ENCODE assay signal across 21 mouse cellular contexts in genomic region chr2:168988056-168988455, GRCm38 (mm10). TPM values are rescaled to one million over a fixed set of nuclear protein-coding genes. Genes with fewer than 3 reads are reported as not detected.
A peak's percentile ranks its signal among the peaks of the same experiment; 100 is the strongest.
DNase-seq lines count a peak whose midpoint lies in the region; ATAC-seq and TF ChIP-seq lines count a peak whose summit lies in the region.
"Had no signal": no experiment of that assay in that cellular context is flagged by ENCODE, and none has a peak within 500 bp of the region (broad histone marks: within the 10 kb centered on the region; RNA-seq: fewer than 3 reads in every experiment).

No protein-coding gene starts in this region.

- no peak for ATAC-seq in stomach, postnatal 0 days (ENCODE audit: low FRiP score, low TSS enrichment)
- ATAC-seq: forebrain, embryonic 13.5 days; forebrain, postnatal 0 days; hindbrain, postnatal 0 days had no signal

- peak overlapping the region; percentile 21; the same call in 1 of the 2 replicates for H3K9ac ChIP-seq in ES-E14 (ENCODE audit: insufficient read depth, low read depth, low read length, poor library complexity, severe bottlenecking)
- H3K9ac ChIP-seq in stomach, postnatal 0 days (ENCODE audit: low read length): no peak overlapping the region
- H3K9ac ChIP-seq: embryonic facial prominence, embryonic 13.5 days; forebrain, embryonic 13.5 days; forebrain, postnatal 0 days; heart, embryonic 15.5 days; hindbrain, embryonic 13.5 days had no signal

- H3K9me3 ChIP-seq in E14TG2a.4 (ENCODE audit: low read length) (no peaks in the 10 kb centered on the region), ES-E14 (ENCODE audit: control insufficient read depth, insufficient read depth, low read depth, low read length) (no peaks in the 10 kb centered on the region)
- H3K9me3 ChIP-seq in stomach, postnatal 0 days (ENCODE audit: control insufficient read depth, low read length): no peaks in the 10 kb centered on the region
- H3K9me3 ChIP-seq: forebrain, embryonic 13.5 days; heart, embryonic 15.5 days; hindbrain, embryonic 13.5 days had no signal

- H3K27ac ChIP-seq in layer of hippocampus, adult 2 months: no peak overlapping the region
- no peak overlapping the region for H3K27ac ChIP-seq in ES-E14 (ENCODE audit: insufficient read depth, low read depth, low read length, poor library complexity, severe bottlenecking)
- H3K27ac ChIP-seq in stomach, postnatal 0 days (replicated peaks): no peak overlapping the region
- H3K27ac ChIP-seq: embryonic facial prominence, embryonic 13.5 days; forebrain, embryonic 13.5 days; heart, embryonic 15.5 days; hindbrain, embryonic 13.5 days; hindbrain, postnatal 0 days had no signal

- no peak for TF ChIP-seq EP300 in stomach, postnatal 0 days (optimal IDR thresholded peaks at IDR 0.05)

- DNase-seq in layer of hippocampus, adult 2 months (ENCODE audit: low spot score in 2 of 2): no peak
- no peak for DNase-seq in layer of hippocampus, postnatal 25 days (ENCODE audit: extremely low spot score in 1 of 2, low spot score in 1 of 2)
- no peak for DNase-seq in ES-E14 (ENCODE audit: low read depth, low spot score)
- DNase-seq in stomach, postnatal 0 days (ENCODE audit: low spot score): no peak
- DNase-seq in adrenal gland, postnatal 36 days: no peak
- DNase-seq in gastrocnemius, adult 18-20 months (ENCODE audit: low spot score): no peak
- DNase-seq: adrenal gland, postnatal 10 days; cerebellum, adult 11-12 months; cerebellum, adult 9-10 months; cerebellum, postnatal 25 days; forebrain, postnatal 0 days; gastrocnemius, postnatal 10 days; heart, adult 18-20 months; heart, postnatal 14 days had no signal

- in situ Hi-C loops in ES-E14 (cut with MboI; ENCODE audit: low sequenced_read_pairs in 2 of 2, unreplicated experiment in 2 of 2): no loop called here

- no peak overlapping the region for H3K4me3 ChIP-seq in layer of hippocampus, adult 2 months
- H3K4me3 ChIP-seq in E14TG2a.4 (replicated peaks; ENCODE audit: low read length) (peak overlapping the region; percentile 76), ES-E14 (ENCODE audit: insufficient read depth in 1 of 2, low read depth in 1 of 2, low read length in 2 of 2, poor library complexity in 1 of 2, severe bottlenecking in 1 of 2) (peak overlapping the region; percentile 58 to 73)
- H3K4me3 ChIP-seq in stomach, postnatal 0 days (ENCODE audit: low read depth, low read length): no peak overlapping the region
- H3K4me3 ChIP-seq: embryonic facial prominence, embryonic 13.5 days; forebrain, embryonic 13.5 days; heart, embryonic 15.5 days; hindbrain, embryonic 13.5 days had no signal

- 88% methylated on average over 1 of the region's 1 CpGs for WGBS in stomach, postnatal 0 days

- no peaks in the 10 kb centered on the region for H3K27me3 ChIP-seq in E14TG2a.4 (ENCODE audit: insufficient read depth, low read length)
- H3K27me3 ChIP-seq in stomach, postnatal 0 days (ENCODE audit: control insufficient read depth, insufficient read depth, low read length): no peaks in the 10 kb centered on the region
- H3K27me3 ChIP-seq: embryonic facial prominence, embryonic 13.5 days; heart, embryonic 15.5 days; hindbrain, embryonic 13.5 days had no signal

- H3K4me2 ChIP-seq in stomach, postnatal 0 days (replicated peaks; ENCODE audit: low read depth): no peak overlapping the region
- H3K4me2 ChIP-seq: embryonic facial prominence, embryonic 13.5 days; forebrain, embryonic 13.5 days; heart, embryonic 11.5 days; heart, embryonic 15.5 days; hindbrain, embryonic 13.5 days had no signal

- H3K4me1 ChIP-seq in E14TG2a.4 (replicated peaks; ENCODE audit: low read depth, low read length): peaks cover 64% of the 10 kb centered on the region
- H3K4me1 ChIP-seq in ES-E14 (ENCODE audit: control insufficient read depth in 2 of 2, insufficient read depth in 2 of 2, low read length in 2 of 2, poor library complexity in 1 of 2): peaks cover 2 to 10% of the 10 kb centered on the region in 2 experiments; a peak in 1 of 4 replicates
- no peaks in the 10 kb centered on the region for H3K4me1 ChIP-seq in stomach, postnatal 0 days (replicated peaks; ENCODE audit: control insufficient read depth, insufficient read depth)
- H3K4me1 ChIP-seq: embryonic facial prominence, embryonic 13.5 days; heart, embryonic 15.5 days had no signal

- TF ChIP-seq CTCF in layer of hippocampus, adult 2 months (conservative IDR thresholded peaks at IDR 0.05): peak; percentile 40
- TF ChIP-seq CTCF in E14TG2a.4 (conservative IDR thresholded peaks at IDR 0.05; ENCODE audit: low read length): peak; percentile 42
- TF ChIP-seq CTCF in stomach, postnatal 0 days (IDR thresholded peaks at IDR 0.05; ENCODE audit: low read depth): peak; percentile 37

- H3K36me3 ChIP-seq in E14TG2a.4 (ENCODE audit: insufficient read depth, low read length) (peaks cover 61% of the 10 kb centered on the region), ES-E14 (ENCODE audit: control insufficient read depth, insufficient read depth, low read length, poor library complexity, severe bottlenecking) (peaks cover 10% of the 10 kb centered on the region)
- no peaks in the 10 kb centered on the region for H3K36me3 ChIP-seq in stomach, postnatal 0 days (ENCODE audit: control insufficient read depth, insufficient read depth, low read length)
- H3K36me3 ChIP-seq: embryonic facial prominence, embryonic 13.5 days; heart, embryonic 15.5 days; hindbrain, embryonic 13.5 days had no signal

TF ChIP-seq in ES-E14, 5 proteins besides CTCF, POLR2A, EP300 and RAD21:
- TF ChIP-seq CHD2 (IDR thresholded peaks at IDR 0.05; ENCODE audit: low read depth, low read length) (no peak), ZNF384 (IDR thresholded peaks at IDR 0.05; ENCODE audit: low read depth, low read length) (no peak), HCFC1 (IDR thresholded peaks at IDR 0.05; ENCODE audit: borderline replicate concordance, insufficient read depth, low read length) (no peak), MAFK (IDR thresholded peaks at IDR 0.05; ENCODE audit: insufficient read depth, low read depth, low read length) (no peak), ZC3H11A (IDR thresholded peaks at IDR 0.05; ENCODE audit: borderline replicate concordance, low read depth, low read length) (no peak)

RNA-seq across cellular contexts. Expression of gene Zfp64, which starts 32.7 kb away (rescaled TPM):
- 10 to 100 TPM; 17.0 to 17.6 TPM for total RNA-seq in layer of hippocampus, adult 2 months (2021)
- 10 to 100 TPM; 17.3 to 19.0 TPM for total RNA-seq in layer of hippocampus, postnatal 25 days (2021)
- total RNA-seq in ES-E14 (2012; rRNA removed): 54.4 and 57.3 TPM in 2 replicates
- polyA plus RNA-seq in stomach, postnatal 0 days (2015; fragmentation: Nextera tagmentation; extraction: Ambion mirVana): 28.0 and 29.8 TPM in 2 replicates
- 10 to 100 TPM; 16.9 to 18.4 TPM for total RNA-seq in adrenal gland, postnatal 36 days (2021)
- total RNA-seq in gastrocnemius, adult 18-20 months (2021): 1 to 10 TPM; 7.4 to 7.6 TPM

Comparison
In these comparisons a context has a peak if more than half of its experiments do, and no peak if none do; other contexts are left out.
1. H3K4me3 ChIP-seq: peak in E14TG2a.4 (single experiment) and ES-E14 (2 of 2); none in layer of hippocampus, adult 2 months (single experiment) and stomach, postnatal 0 days (single experiment).
2. Peak in every context shown above with its lines, with median percentiles within 50 percentile points of each other: CTCF ChIP-seq.